In the genomic region with DNA sequence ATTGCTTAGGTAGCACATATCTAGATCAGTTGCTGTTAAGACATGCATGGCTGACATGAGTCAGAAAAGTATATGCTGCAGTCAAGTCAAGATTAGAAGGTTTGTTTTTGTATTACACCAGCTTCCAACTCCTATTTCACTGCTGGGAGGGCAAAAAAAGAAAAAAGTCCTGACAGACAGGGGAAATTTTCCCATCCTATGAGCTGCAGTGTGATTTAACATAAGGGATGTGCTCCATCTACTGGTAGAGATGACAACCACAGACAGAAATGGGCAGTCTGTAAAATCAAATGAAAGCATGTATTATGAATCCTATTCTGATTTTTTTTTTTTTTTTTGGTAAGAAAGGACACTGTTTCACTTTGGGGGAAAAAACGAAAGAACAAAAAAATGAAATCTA, we compare ENCODE assay signal across 11 mouse cellular contexts.
DNase-seq lines count a peak whose midpoint lies in the region; ATAC-seq and TF ChIP-seq lines count a peak whose summit lies in the region.
"Had no signal": no experiment of that assay in that cellular context is flagged by ENCODE, and none has a peak within 500 bp of the region (broad histone marks: within the 10 kb centered on the region; RNA-seq: fewer than 3 reads in every experiment).

No protein-coding gene starts in this region.

- no peak overlapping the region for H3K4me3 ChIP-seq in kidney, adult 2 months (ENCODE audit: insufficient read depth, low read depth, low read length)

- no peaks in the 10 kb centered on the region for H3K4me1 ChIP-seq in kidney, adult 2 months (ENCODE audit: control insufficient read depth, insufficient read depth, low read length)

- H3K36me3 ChIP-seq in kidney, adult 2 months (ENCODE audit: control insufficient read depth, insufficient read depth, low read length): no peaks in the 10 kb centered on the region

- TF ChIP-seq POLR2A in kidney, adult 2 months (IDR thresholded peaks at IDR 0.05; ENCODE audit: low read depth, low read length): no peak

- no peaks in the 10 kb centered on the region for H3K27me3 ChIP-seq in kidney, adult 2 months (replicated peaks; ENCODE audit: control insufficient read depth, insufficient read depth, low read length)

- peak; percentile 5 for DNase-seq in adrenal gland, adult 2 months
- no peak for DNase-seq in adrenal gland, adult 8-10 months
- peak; percentile 3 for DNase-seq in kidney, adult 2 months
- no peak for DNase-seq in kidney, adult 18-20 months
- peak; percentile 5 for DNase-seq in right cerebral cortex, adult 18-20 months
- DNase-seq in right cerebral cortex, postnatal 14 days: no peak
- peak; percentile 61 for DNase-seq in retina, embryonic 14.5 days (ENCODE audit: low spot score)
- DNase-seq: gastrocnemius, postnatal 36 days; spleen, adult 18-20 months had no signal

- 0 out of 2 replicates have a peak, but pooled peaks have one; percentile 15 for TF ChIP-seq CTCF in kidney, adult 2 months (conservative IDR thresholded peaks at IDR 0.05; ENCODE audit: insufficient read depth, insufficient read length, low read depth, low read length)

- H3K27ac ChIP-seq in kidney, adult 2 months (ENCODE audit: insufficient read depth, low read depth, low read length): no peak overlapping the region
- H3K27ac ChIP-seq: macrophage had no signal

- ATAC-seq in cerebellum, adult (ENCODE audit: insufficient number of reproducible peaks, low FRiP score, low TSS enrichment): no peak

- WGBS in kidney, adult 2 months: 62% methylated on average over 1 of the region's 1 CpGs

Comparison
In these comparisons a context has a peak if more than half of its experiments do, and no peak if none do; other contexts are left out.
1. DNase-seq: peak in adrenal gland, adult 2 months (single experiment), kidney, adult 2 months (single experiment), right cerebral cortex, adult 18-20 months (single experiment) and retina, embryonic 14.5 days (single experiment); none in adrenal gland, adult 8-10 months (single experiment), kidney, adult 18-20 months (single experiment) and right cerebral cortex, postnatal 14 days (single experiment).